Mouse (Mus musculus) C2C12 (cell line): ENCODE measurements around the gene Spn. TPM values are rescaled to one million over a fixed set of nuclear protein-coding genes. Genes with fewer than 3 reads are reported as not detected.
"Not testable (repeated sequence)": the region's sequence is repeated elsewhere in the genome, so short reads cannot be mapped to it uniquely, and the experiment has no call there.

Source experiments
- H3K27me3 ChIP-seq: one replicate; pipeline ENCODE4 v1.6.1; 2011; ENCODE audit not compliant: control insufficient read depth, insufficient read depth, insufficient read length
- H3K36me3 ChIP-seq: one replicate; pipeline ENCODE4 v1.6.1; 2011; ENCODE audit not compliant: control insufficient read depth, insufficient read depth
- H3K4me3 ChIP-seq: one replicate; pipeline ENCODE4 v1.5.1; 2011; ENCODE audit warnings: mild to moderate bottlenecking, control low read depth; ENCODE audit not compliant: poor library complexity, insufficient read depth, severe bottlenecking
- H3K79me2 ChIP-seq: one replicate; pipeline ENCODE4 v1.6.1; 2011; ENCODE audit not compliant: control insufficient read depth, insufficient read depth
- H3K79me3 ChIP-seq: one replicate; pipeline ENCODE4 v1.6.1; 2011; ENCODE audit warnings: low read depth, control low read depth
- H3ac ChIP-seq: one replicate; pipeline ENCODE3; 2011; ENCODE audit warnings: low read depth; ENCODE audit not compliant: control insufficient read depth, insufficient read length
- CEBPB ChIP-seq: IDR thresholded peaks from one replicate; pipeline ENCODE4 v1.6.1; 2011; ENCODE audit warnings: low read depth, mild to moderate bottlenecking, control low read depth, moderate library complexity
- CTCF ChIP-seq: IDR thresholded peaks from one replicate; pipeline ENCODE4 v1.5.1; 2011; ENCODE audit not compliant: control insufficient read depth, insufficient read depth, insufficient read length
- FOSL1 ChIP-seq: IDR thresholded peaks from one replicate; pipeline ENCODE4 v1.8.0; 2011; ENCODE audit warnings: mild to moderate bottlenecking, low read length; ENCODE audit not compliant: poor library complexity, insufficient read depth, severe bottlenecking
- MAX ChIP-seq: IDR thresholded peaks from one replicate; pipeline ENCODE4 v1.6.1; 2011; ENCODE audit warnings: mild to moderate bottlenecking, control low read depth
- MYOD1 ChIP-seq: IDR thresholded peaks from one replicate; pipeline ENCODE4 v1.6.1; 2011; ENCODE audit warnings: low read depth; ENCODE audit not compliant: control insufficient read depth, insufficient read length
- MYOG ChIP-seq: IDR thresholded peaks from one replicate; pipeline ENCODE4 v1.6.1; 2011; ENCODE audit not compliant: control insufficient read depth, insufficient read length; ENCODE audit errors: extremely low read depth
- USF1 ChIP-seq: IDR thresholded peaks from one replicate; pipeline ENCODE4 v1.6.1; 2011; ENCODE audit warnings: low read depth, mild to moderate bottlenecking, control low read depth, moderate library complexity
- long read RNA-seq, 2 experiments: library from polyadenylated mRNA; unstranded; transcript quantifications; one replicate each; pipeline ENCODE4 v2.0.0; 2019 to 2020
- polyA plus RNA-seq: library from polyadenylated mRNA; unstranded; fragments of >200 nt; fragmentation: generic; extraction: Trizol; gene quantifications from one replicate; pipeline ENCODE4 v1.2.1, GENCODE M21; 2012; ENCODE audit warnings: missing spikeins

Spn gene
- 23.1 TPM for polyA plus RNA-seq
- long read RNA-seq, experiment 1, partial matches to known transcripts, result 0 of 2 reads
- long read RNA-seq, experiment 1, other reads (novel, unspliced or antisense), result 2 of 2 reads
- long read RNA-seq, experiment 2, partial matches to known transcripts, result 0 of 1 reads
- long read RNA-seq, experiment 2, other reads (novel, unspliced or antisense), result 1 of 1 reads

DNA sequence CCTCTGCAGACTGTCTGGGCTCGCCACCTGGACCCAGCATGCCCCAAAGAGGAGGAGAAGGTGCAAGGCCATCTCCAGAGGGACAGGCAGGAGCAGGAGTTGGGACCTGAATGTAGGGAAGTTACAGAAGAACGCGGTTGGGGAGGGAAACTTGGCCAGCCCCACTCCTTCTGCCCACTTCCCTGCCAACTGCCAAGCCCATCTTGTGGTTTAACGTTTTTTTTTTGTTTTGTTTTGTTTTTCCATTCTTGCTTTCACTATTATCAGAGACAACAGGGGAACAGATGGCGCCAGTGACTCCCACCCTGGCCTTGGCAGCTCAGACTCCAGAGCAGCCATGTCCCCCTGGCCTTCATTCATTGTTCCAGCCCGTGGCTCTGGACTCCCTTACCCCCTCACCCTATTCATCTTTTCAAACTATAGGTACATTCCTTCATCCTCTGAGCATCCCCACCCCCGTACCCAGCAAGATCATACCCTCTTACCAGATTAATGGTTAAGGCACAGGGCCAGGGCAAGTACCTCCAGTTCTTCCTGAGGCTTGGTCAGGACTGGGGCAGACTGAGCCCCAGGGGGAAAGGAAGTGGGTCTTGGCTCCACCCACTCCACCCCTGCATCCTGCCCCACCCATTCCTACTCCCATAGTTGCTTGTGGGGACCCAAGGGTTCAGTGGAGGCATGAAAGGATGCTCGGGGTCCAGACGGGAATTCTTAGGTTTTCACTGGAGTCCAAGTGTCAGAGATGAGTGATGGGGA lies at the start of gene Spn:
Spn (minus strand) TSS at position 562 of the 756 bp plus-strand sequence.
- no peaks in the 10 kb centered on the region for H3K36me3 ChIP-seq
- no peak within 1 kb of the TSS for H3K4me3 ChIP-seq
- no peak within 1 kb of the TSS for H3ac ChIP-seq
- no peaks in the 10 kb centered on the region for H3K27me3 ChIP-seq
- TF ChIP-seq FOSL1 (no peak), USF1 (no peak), MYOD1 (no peak), CEBPB (no peak), CTCF (no peak), MYOG (no peak), MAX (no peak)
- H3K79me3 ChIP-seq, result no peaks in the 10 kb centered on the region
- H3K79me2 ChIP-seq, result no peaks in the 10 kb centered on the region

DNA sequence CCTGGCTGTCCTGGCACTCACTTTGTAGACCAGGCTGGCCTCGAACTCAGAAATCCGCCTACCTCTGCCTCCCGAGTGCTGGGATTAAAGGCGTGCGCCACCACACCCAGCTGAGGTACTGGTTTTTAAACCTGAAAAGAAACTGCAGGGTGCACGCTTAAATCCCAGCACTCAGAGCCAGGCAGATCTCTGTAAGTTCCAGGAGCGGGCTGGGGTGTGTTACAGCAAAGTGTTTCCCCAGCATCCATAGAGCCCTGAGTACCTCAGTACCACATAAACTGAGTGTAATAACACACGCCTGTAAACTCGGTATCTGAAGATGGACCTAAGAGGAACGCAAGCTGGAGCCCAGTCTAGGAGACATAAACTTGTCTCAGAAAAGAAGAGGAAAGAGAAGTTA lies 49.7 kb upstream of the Spn start:
- Histone ChIP-seq H3K4me3 (no peak overlapping the region), H3K27me3 (no peaks in the 10 kb centered on the region), H3K79me2 (no peaks in the 10 kb centered on the region), H3K36me3 (peaks cover 3% of the 10 kb centered on the region), H3K79me3 (no peaks in the 10 kb centered on the region), H3ac (no peak overlapping the region)
- TF ChIP-seq CTCF (no peak), MYOG (no peak), USF1 (no peak)

DNA sequence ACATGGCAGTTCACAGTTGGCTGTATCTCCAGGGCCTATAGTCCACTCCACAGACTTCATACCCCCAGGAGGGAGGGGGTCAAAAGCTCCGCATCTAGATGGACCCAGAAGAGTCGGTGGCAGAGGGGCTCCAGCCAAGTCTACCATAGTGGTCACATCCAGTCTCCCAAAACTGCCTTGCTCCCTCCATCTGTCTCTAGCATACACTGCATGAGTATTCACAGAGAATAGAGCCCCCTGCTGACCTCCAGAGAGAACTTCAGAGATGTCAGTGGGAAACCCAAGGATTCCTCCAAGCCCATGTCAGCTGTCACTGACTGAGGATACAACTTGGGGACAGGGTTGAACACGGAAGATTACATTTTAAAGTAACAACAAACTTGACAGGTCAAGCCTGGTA lies 48.0 kb upstream of the Spn start:
- TF ChIP-seq CEBPB, result no peak
- TF ChIP-seq USF1, result no peak
- TF ChIP-seq MYOG, result no peak
- no peak for TF ChIP-seq CTCF
- TF ChIP-seq MYOD1, result no peak
- TF ChIP-seq FOSL1, result no peak
- no peak for TF ChIP-seq MAX
- Histone ChIP-seq H3K79me2 (no peaks in the 10 kb centered on the region), H3K79me3 (no peaks in the 10 kb centered on the region), H3K4me3 (no peak overlapping the region), H3ac (no peak overlapping the region), H3K36me3 (no peaks in the 10 kb centered on the region), H3K27me3 (no peaks in the 10 kb centered on the region)

GRCm38 (mm10) chr7:127184720-127185119 lies 47.1 kb upstream of the Spn start:
- no peak for TF ChIP-seq MYOD1
- no peak for TF ChIP-seq CEBPB
- TF ChIP-seq USF1, result no peak
- TF ChIP-seq MYOG, result no peak
- TF ChIP-seq FOSL1, result no peak
- no peak overlapping the region for H3ac ChIP-seq
- H3K27me3 ChIP-seq, result no peaks in the 10 kb centered on the region
- no peaks in the 10 kb centered on the region for H3K79me3 ChIP-seq
- H3K36me3 ChIP-seq, result no peaks in the 10 kb centered on the region
- no peak overlapping the region for H3K4me3 ChIP-seq
- H3K79me2 ChIP-seq, result no peaks in the 10 kb centered on the region

- Histone ChIP-seq H3K4me3 (no peak overlapping the region), H3K27me3 (no peaks in the 10 kb centered on the region), H3ac (no peak overlapping the region), H3K79me2 (no peaks in the 10 kb centered on the region), H3K36me3 (no peaks in the 10 kb centered on the region), H3K79me3 (no peaks in the 10 kb centered on the region)
- no peak for TF ChIP-seq MAX
- TF ChIP-seq CTCF, result no peak
- no peak for TF ChIP-seq FOSL1
- no peak for TF ChIP-seq MYOD1
- no peak for TF ChIP-seq MYOG
- no peak for TF ChIP-seq CEBPB
- no peak for TF ChIP-seq USF1
These were observed 46.2 kb upstream of the Spn start for GRCm38 (mm10) chr7:127183828-127184227.

DNA sequence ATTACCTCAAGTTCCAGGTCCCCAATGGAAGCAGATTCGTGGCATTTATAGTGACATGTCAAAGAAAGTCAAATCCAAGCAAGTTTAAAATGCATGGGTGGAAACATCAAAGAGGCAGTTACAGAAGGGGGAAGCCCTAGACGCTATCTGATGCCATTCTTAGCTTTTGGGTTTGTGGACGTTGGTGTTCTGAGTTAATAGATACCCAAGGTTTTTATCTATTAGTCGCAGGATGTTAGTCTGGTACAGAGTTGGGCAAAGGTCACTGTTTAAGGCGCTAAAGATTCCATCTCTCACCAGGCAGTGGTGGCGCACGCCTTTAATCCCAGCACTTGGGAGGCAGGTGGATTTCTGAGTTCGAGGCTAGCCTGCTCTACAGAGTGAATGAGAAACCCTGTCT lies 45.7 kb upstream of the Spn start:
- Histone ChIP-seq H3K36me3 (no peaks in the 10 kb centered on the region), H3K79me3 (no peaks in the 10 kb centered on the region), H3K79me2 (no peaks in the 10 kb centered on the region), H3K4me3 (no peak overlapping the region), H3ac (no peak overlapping the region), H3K27me3 (no peaks in the 10 kb centered on the region)
- TF ChIP-seq CTCF (no peak), MYOD1 (no peak), FOSL1 (no peak), CEBPB (no peak), MYOG (no peak), USF1 (no peak), MAX (no peak)

DNA sequence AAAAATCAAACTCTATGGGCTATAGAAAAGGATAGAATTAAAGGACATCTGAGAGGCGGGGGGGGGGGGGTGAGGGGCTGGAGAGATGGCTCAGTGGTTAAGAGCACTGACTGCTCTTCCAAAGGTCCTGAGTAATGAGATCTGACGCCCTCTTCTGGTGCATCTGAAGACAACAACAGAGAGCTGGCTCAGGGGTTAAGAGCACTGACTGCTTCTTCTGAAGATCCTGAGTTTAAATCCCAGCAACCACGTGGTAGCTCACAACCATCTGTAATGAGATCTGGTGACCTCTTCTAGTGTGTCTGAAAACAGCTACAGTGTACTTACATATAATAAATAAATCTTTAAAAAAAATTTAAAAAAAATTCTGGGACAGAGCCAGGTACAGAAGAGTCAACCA lies 44.1 kb upstream of the Spn start:
- not testable (repeated sequence) for H3ac ChIP-seq, H3K27me3 ChIP-seq, H3K4me3 ChIP-seq, H3K79me3 ChIP-seq, H3K79me2 ChIP-seq, H3K36me3 ChIP-seq
